Mouse (Mus musculus): ENCODE data around the gene Slco3a1. TPM values are rescaled to one million over a fixed set of nuclear protein-coding genes. Genes with fewer than 3 reads are reported as not detected.
A peak's percentile ranks its signal among the peaks of the same experiment; 100 is the strongest.

Gene Slco3a1
- polyA plus RNA-seq, 1 experiment from 2014 or later = 6.7 TPM

DNA sequence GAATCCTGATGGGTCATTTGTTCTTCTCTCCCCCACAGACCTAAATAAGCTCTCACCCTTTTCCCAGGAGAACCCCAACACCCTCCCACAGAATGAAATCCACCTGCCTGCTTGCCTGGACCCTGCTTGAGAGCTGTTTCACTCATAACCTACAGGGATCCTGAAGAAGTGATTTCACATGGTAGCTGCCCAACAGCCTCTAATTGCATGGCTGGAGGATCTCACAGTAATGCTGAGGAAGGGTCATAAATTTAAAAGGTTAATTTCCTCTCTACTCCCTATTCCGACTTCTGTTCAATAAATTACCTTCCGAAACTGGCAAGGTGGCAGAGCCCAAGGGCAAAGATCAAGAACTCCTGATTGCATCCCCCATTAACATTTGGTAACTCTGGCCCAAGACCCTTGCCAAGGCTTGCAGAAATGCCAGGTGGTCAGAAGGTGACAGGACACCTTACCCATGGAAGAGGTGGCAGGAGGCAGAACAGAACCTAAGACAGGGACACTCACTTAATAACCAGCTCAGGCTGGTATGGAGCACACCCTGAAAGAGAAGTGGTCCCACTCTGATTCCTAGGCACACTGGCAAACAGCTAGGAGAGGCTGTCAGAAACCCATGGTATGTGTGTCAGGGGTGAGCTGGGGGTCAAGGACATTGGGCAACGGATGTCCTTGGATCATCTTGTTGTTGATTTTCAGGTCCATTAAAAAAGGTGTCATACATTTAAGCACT is 71.1 kb downstream of the Slco3a1 start:
- Histone ChIP-seq H3K4me3 (ENCODE audit: low read length) (no peak overlapping the region), H3K27me3 (replicated peaks; ENCODE audit: control insufficient read depth, insufficient read depth, low read length) (no peaks in the 10 kb centered on the region), H3K9me3 (ENCODE audit: control insufficient read depth, low read length) (no peaks in the 10 kb centered on the region), H3K4me1 (ENCODE audit: control insufficient read depth, insufficient read depth, low read length) (no peaks in the 10 kb centered on the region), H3K9ac (ENCODE audit: low read depth, low read length) (no peak overlapping the region), H3K36me3 (ENCODE audit: control insufficient read depth, insufficient read depth, low read length) (no peaks in the 10 kb centered on the region), H3K27ac (ENCODE audit: low read length) (no peak overlapping the region), H3K4me2 (ENCODE audit: low read depth, low read length) (no peak overlapping the region)
- WGBS = 67% methylated on average over 3 of the region's 3 CpGs
- ATAC-seq = no peak

DNA sequence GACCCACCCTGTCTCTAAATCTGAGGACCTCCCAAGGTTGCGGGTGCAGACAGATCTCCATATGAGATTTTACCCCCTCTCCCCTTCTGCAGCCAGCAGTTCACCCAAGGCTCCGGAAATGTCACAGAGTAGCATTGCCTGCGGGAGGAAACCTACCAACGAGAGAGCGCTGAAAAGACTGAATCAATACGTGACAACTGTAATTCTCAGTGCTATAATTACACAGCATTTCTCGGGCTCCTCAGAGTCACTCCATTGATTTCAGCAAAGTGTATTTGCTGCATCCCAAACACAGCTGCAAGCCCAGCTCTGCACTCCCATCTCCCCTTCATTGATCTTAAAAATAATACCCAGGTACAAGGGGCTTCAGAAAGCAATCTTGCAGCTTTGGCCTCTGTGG is 82.8 kb downstream of the Slco3a1 start:
- Histone ChIP-seq H3K9ac (ENCODE audit: low read depth, low read length) (no peak overlapping the region), H3K4me3 (ENCODE audit: low read length) (no peak overlapping the region), H3K4me2 (ENCODE audit: low read depth, low read length) (no peak overlapping the region), H3K9me3 (ENCODE audit: control insufficient read depth, low read length) (no peaks in the 10 kb centered on the region), H3K36me3 (ENCODE audit: control insufficient read depth, insufficient read depth, low read length) (no peaks in the 10 kb centered on the region), H3K27ac (ENCODE audit: low read length) (no peak overlapping the region), H3K4me1 (ENCODE audit: control insufficient read depth, insufficient read depth, low read length) (no peaks in the 10 kb centered on the region), H3K27me3 (replicated peaks; ENCODE audit: control insufficient read depth, insufficient read depth, low read length) (no peaks in the 10 kb centered on the region)
- ATAC-seq = no peak
- WGBS = 78% methylated on average over 7 of the region's 7 CpGs

DNA sequence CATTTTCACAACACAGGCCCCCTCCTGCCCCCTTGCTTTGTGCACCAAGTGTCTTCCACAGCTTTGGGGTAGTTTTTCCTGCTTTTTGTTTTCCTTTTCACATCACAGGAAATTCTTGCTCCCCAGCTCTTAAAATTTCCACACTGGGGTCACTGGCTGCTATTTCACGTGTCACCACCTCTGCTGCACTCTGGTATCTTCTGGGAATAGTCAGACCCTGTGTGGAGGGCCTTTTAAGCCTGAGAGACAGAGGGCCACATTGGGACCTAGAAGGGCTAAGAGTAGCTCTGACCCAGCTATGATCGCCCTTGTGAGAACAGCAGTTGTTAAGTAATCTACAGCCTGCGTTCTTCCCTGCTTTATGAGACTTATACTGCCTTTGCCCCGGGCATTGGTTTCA is 87.7 kb downstream of the Slco3a1 start:
- no peak overlapping the region for H3K4me3 ChIP-seq (ENCODE audit: low read length)
- no peaks in the 10 kb centered on the region for H3K9me3 ChIP-seq (ENCODE audit: control insufficient read depth, low read length)
- no peak overlapping the region for H3K9ac ChIP-seq (ENCODE audit: low read depth, low read length)
- H3K4me2 ChIP-seq (ENCODE audit: low read depth, low read length) = no peak overlapping the region
- H3K36me3 ChIP-seq (ENCODE audit: control insufficient read depth, insufficient read depth, low read length) = no peaks in the 10 kb centered on the region
- H3K27me3 ChIP-seq (replicated peaks; ENCODE audit: control insufficient read depth, insufficient read depth, low read length) = no peaks in the 10 kb centered on the region
- no peak for ATAC-seq
- WGBS = 84% methylated on average over 4 of the region's 4 CpGs
- no peaks in the 10 kb centered on the region for H3K4me1 ChIP-seq (ENCODE audit: control insufficient read depth, insufficient read depth, low read length)
- H3K27ac ChIP-seq (ENCODE audit: low read length) = no peak overlapping the region

DNA sequence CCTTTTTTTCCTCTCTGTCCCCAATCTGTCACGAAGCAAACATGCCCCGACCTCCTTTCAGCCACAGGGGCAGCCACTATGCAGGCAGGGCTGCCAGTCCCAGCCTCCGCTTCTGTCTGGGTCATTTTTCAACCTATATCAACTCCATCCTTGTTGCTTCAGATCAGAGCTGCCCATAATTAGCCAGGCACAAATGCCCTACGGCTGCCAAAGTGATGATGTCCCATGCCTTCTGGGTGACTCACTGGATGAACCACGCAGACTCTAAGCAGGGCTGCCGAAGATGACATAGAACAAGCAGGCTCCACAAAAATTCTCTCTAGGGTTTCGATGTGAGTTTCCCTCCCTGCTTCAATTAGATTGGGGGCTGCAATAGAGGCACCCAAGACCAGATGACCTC is 89.9 kb downstream of the Slco3a1 start:
- ATAC-seq = no peak; the same call in 1 of the 2 replicates
- 74% methylated on average over 7 of the region's 7 CpGs for WGBS
- H3K4me3 ChIP-seq (ENCODE audit: low read length) = no peak overlapping the region
- no peaks in the 10 kb centered on the region for H3K36me3 ChIP-seq (ENCODE audit: control insufficient read depth, insufficient read depth, low read length)
- no peak overlapping the region for H3K27ac ChIP-seq (ENCODE audit: low read length)
- H3K4me1 ChIP-seq (ENCODE audit: control insufficient read depth, insufficient read depth, low read length) = no peaks in the 10 kb centered on the region; the same call in 1 of the 2 replicates
- H3K9me3 ChIP-seq (ENCODE audit: control insufficient read depth, low read length) = no peaks in the 10 kb centered on the region
- H3K27me3 ChIP-seq (replicated peaks; ENCODE audit: control insufficient read depth, insufficient read depth, low read length) = no peaks in the 10 kb centered on the region
- H3K9ac ChIP-seq (ENCODE audit: low read depth, low read length) = no peak overlapping the region
- no peak overlapping the region for H3K4me2 ChIP-seq (ENCODE audit: low read depth, low read length)

DNA sequence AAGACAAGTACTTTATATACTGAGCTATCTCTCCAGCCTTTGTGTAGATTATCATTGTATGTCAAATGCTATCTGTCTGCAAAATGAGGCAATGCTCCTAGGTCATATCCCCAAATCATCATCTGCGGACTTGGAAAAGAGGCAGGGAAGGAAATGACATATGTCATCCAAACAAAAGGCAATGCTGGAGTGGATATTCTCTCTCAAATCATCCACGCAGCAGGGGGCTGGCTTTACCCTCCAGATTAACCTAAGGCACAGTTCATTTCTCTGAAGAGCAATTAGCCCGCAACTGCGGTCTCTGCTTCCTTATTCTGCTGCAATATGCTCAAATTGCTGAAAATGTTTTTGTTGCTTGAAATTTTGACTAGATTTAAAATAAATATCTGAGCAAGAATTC is 92.1 kb downstream of the Slco3a1 start:
- no peak overlapping the region for H3K9ac ChIP-seq (ENCODE audit: low read depth, low read length)
- H3K9me3 ChIP-seq (ENCODE audit: control insufficient read depth, low read length) = no peaks in the 10 kb centered on the region
- no peak overlapping the region for H3K4me3 ChIP-seq (ENCODE audit: low read length)
- ATAC-seq = no peak
- H3K27ac ChIP-seq (ENCODE audit: low read length) = no peak overlapping the region
- WGBS = 68% methylated on average over 4 of the region's 4 CpGs
- H3K4me1 ChIP-seq (ENCODE audit: control insufficient read depth, insufficient read depth, low read length) = peaks cover 5% of the 10 kb centered on the region; the same call in 1 of the 2 replicates
- H3K27me3 ChIP-seq (replicated peaks; ENCODE audit: control insufficient read depth, insufficient read depth, low read length) = no peaks in the 10 kb centered on the region
- no peaks in the 10 kb centered on the region for H3K36me3 ChIP-seq (ENCODE audit: control insufficient read depth, insufficient read depth, low read length)
- H3K4me2 ChIP-seq (ENCODE audit: low read depth, low read length) = no peak overlapping the region

DNA sequence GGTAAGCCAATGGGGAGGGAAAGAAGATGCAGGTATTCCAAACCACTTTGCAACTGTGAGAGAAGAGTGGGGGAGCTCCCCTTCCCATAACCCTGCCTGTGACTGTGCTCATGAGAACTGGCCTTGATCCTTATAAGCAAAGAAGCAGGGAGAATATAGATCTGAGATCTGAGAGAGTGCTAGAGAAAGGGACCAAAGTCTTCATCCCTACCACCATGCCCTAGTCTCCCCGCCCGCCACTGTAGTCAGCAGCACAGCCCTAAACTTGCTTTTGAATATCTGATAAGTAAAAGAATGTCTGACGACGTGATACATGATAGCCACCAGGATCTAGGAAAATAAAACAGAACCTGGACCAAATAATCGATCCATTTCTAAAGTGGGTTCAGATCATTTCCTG is 92.8 kb downstream of the Slco3a1 start:
- no peak for ATAC-seq
- WGBS = 83% methylated on average over 5 of the region's 5 CpGs
- Histone ChIP-seq H3K27me3 (replicated peaks; ENCODE audit: control insufficient read depth, insufficient read depth, low read length) (no peaks in the 10 kb centered on the region), H3K9ac (ENCODE audit: low read depth, low read length) (no peak overlapping the region), H3K9me3 (ENCODE audit: control insufficient read depth, low read length) (no peaks in the 10 kb centered on the region), H3K27ac (ENCODE audit: low read length) (no peak overlapping the region), H3K4me3 (ENCODE audit: low read length) (no peak overlapping the region), H3K4me1 (ENCODE audit: control insufficient read depth, insufficient read depth, low read length) (peaks cover 5% of the 10 kb centered on the region; the same call in 1 of the 2 replicates), H3K4me2 (ENCODE audit: low read depth, low read length) (no peak overlapping the region), H3K36me3 (ENCODE audit: control insufficient read depth, insufficient read depth, low read length) (no peaks in the 10 kb centered on the region)

DNA sequence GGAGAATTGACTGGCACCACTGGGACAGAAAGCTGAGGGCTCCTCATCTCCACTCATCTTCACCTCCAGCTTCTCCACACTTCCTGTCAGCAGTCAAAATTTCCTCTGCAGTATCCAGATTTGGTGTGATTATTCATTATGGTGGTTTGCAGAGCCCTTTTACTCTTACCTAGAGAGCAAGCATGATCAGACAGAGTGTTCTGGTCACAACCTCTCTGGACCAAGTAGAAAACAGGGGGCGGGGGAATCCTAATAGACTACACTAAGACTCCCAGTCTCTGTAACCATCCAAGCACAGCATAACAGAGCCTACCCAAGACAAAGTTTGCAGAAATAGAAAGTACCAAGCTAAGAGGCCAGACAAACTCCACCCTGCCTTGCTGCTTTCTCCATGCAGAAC is 93.4 kb downstream of the Slco3a1 start:
- WGBS = 81% methylated on average over 1 of the region's 1 CpGs
- no peaks in the 10 kb centered on the region for H3K36me3 ChIP-seq (ENCODE audit: control insufficient read depth, insufficient read depth, low read length)
- no peak for ATAC-seq

DNA sequence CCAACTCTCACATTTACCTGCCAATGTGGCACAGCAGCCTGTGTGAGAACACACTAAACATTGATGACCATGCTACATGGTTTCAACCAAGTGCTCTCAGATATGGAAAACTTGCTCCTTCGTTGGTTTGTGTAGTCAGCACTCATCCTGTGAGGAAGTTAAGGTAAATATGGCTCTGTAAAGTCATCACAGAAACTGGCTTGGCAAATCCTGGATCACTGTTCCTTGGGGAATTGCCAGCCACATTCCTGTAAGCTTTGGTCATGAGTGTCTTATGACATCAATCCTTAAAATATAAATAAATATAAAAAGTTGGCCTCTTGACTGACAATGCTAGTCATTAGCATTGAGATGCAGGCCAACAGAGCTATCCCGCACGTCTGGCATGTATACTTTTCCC is 94.8 kb downstream of the Slco3a1 start:
- Histone ChIP-seq H3K9me3 (ENCODE audit: control insufficient read depth, low read length) (no peaks in the 10 kb centered on the region), H3K4me3 (ENCODE audit: low read length) (no peak overlapping the region), H3K4me2 (ENCODE audit: low read depth, low read length) (no peak overlapping the region), H3K27me3 (replicated peaks; ENCODE audit: control insufficient read depth, insufficient read depth, low read length) (no peaks in the 10 kb centered on the region), H3K9ac (ENCODE audit: low read depth, low read length) (no peak overlapping the region), H3K27ac (ENCODE audit: low read length) (0 out of 2 replicates have a peak overlapping the region, but pooled peaks have one; percentile 26), H3K36me3 (ENCODE audit: control insufficient read depth, insufficient read depth, low read length) (no peaks in the 10 kb centered on the region), H3K4me1 (ENCODE audit: control insufficient read depth, insufficient read depth, low read length) (peaks cover 5% of the 10 kb centered on the region; the same call in 1 of the 2 replicates)
- no peak for ATAC-seq
- 56% methylated on average over 3 of the region's 3 CpGs for WGBS

More for the DNA sequence above, 93.4 kb downstream of the Slco3a1 start:
- Histone ChIP-seq H3K9me3 (ENCODE audit: control insufficient read depth, low read length) (no peaks in the 10 kb centered on the region), H3K4me3 (ENCODE audit: low read length) (no peak overlapping the region), H3K4me1 (ENCODE audit: control insufficient read depth, insufficient read depth, low read length) (peaks cover 5% of the 10 kb centered on the region; the same call in 1 of the 2 replicates), H3K4me2 (ENCODE audit: low read depth, low read length) (no peak overlapping the region), H3K27me3 (replicated peaks; ENCODE audit: control insufficient read depth, insufficient read depth, low read length) (no peaks in the 10 kb centered on the region), H3K27ac (ENCODE audit: low read length) (no peak overlapping the region), H3K9ac (ENCODE audit: low read depth, low read length) (no peak overlapping the region)

DNA sequence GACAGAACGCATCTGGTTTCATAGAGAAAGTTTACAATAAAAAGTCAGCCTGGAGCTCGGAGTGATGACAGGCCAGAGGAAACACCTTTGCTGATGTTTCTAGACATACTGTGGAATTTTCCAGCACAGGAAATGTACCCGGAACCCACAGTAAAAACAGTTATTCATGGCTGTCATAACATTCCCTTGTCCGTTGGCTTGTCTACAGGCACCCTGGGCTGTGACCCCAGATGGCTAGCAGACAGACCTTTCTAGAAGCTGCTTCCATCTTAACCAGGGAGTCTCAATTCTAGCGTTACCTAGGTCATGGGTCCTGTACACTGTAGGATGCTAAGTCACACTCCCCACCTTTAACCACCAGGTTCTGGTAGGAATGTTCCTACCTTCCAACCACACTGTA is 95.3 kb downstream of the Slco3a1 start:
- Histone ChIP-seq H3K9me3 (ENCODE audit: control insufficient read depth, low read length) (no peaks in the 10 kb centered on the region), H3K27me3 (replicated peaks; ENCODE audit: control insufficient read depth, insufficient read depth, low read length) (no peaks in the 10 kb centered on the region), H3K4me2 (ENCODE audit: low read depth, low read length) (no peak overlapping the region), H3K9ac (ENCODE audit: low read depth, low read length) (no peak overlapping the region), H3K36me3 (ENCODE audit: control insufficient read depth, insufficient read depth, low read length) (no peaks in the 10 kb centered on the region), H3K4me1 (ENCODE audit: control insufficient read depth, insufficient read depth, low read length) (peaks cover 5% of the 10 kb centered on the region; the same call in 1 of the 2 replicates), H3K4me3 (ENCODE audit: low read length) (no peak overlapping the region), H3K27ac (ENCODE audit: low read length) (0 out of 2 replicates have a peak overlapping the region, but pooled peaks have one; percentile 26)
- no peak for ATAC-seq
- WGBS = 55% methylated on average over 5 of the region's 5 CpGs
